Mouse (Mus musculus) stomach, embryonic 14.5 days (tissue): Measurements from ENCODE around the gene Hps4. TPM values are rescaled to one million over a fixed set of nuclear protein-coding genes. Genes with fewer than 3 reads are reported as not detected.

Experiments used
- ATAC-seq: fragments of 200-750 bp; cut with Nextera tagmentation; 2 replicates; pipeline ENCODE4 v1.8.0; 2017; ENCODE audit warnings: low read depth, moderate TSS enrichment; ENCODE audit not compliant: insufficient number of reproducible peaks, insufficient read depth, low FRiP score
- H3K27ac ChIP-seq: fragments of 300-500 bp; sonication (generic); 2 replicates; pipeline ENCODE4 v1.5.1; 2014; ENCODE audit warnings: mild to moderate bottlenecking, low read length, moderate library complexity, mixed read lengths
- H3K27me3 ChIP-seq: fragments of 300-500 bp; sonication (generic); 2 replicates; pipeline ENCODE4 v1.6.1; 2014; ENCODE audit warnings: low read length, control low read depth, mixed read lengths; ENCODE audit not compliant: control insufficient read depth, insufficient read depth
- H3K36me3 ChIP-seq: fragments of 300-500 bp; sonication (generic); 2 replicates; pipeline ENCODE4 v1.6.1; 2014; ENCODE audit warnings: mild to moderate bottlenecking, control low read depth, low read length, moderate library complexity, mixed read lengths; ENCODE audit not compliant: control insufficient read depth, insufficient read depth
- H3K4me1 ChIP-seq: fragments of 300-500 bp; sonication (generic); 2 replicates; pipeline ENCODE4 v1.6.1; 2014; ENCODE audit warnings: low read length, control low read depth, mixed read lengths; ENCODE audit not compliant: control insufficient read depth, insufficient read depth
- H3K4me2 ChIP-seq: fragments of 300-500 bp; sonication (generic); replicated peaks from 2 replicates; pipeline ENCODE4 v1.6.1; 2014; ENCODE audit warnings: low read depth, low read length, control low read depth
- H3K4me3 ChIP-seq: fragments of 300-500 bp; sonication (generic); 2 replicates; pipeline ENCODE4 v1.5.1; 2014; ENCODE audit warnings: low read depth, low read length, control low read depth
- H3K9ac ChIP-seq: fragments of 300-500 bp; sonication (generic); replicated peaks from 2 replicates; pipeline ENCODE4 v1.6.1; 2014; ENCODE audit warnings: low read depth, mild to moderate bottlenecking, control low read depth, low read length, moderate library complexity, mixed read lengths
- H3K9me3 ChIP-seq: fragments of 300-500 bp; sonication (generic); 2 replicates; pipeline ENCODE4 v1.6.1; 2016; ENCODE audit warnings: low read depth, low read length, control low read depth; ENCODE audit not compliant: control insufficient read depth
- WGBS: fragments of 180-500 bp; shearing (Covaris S2); extraction: QIAGEN DNeasy Blood & Tissue Kit; methylation state at CpG from one replicate; pipeline ENCODE4 v1.1.7; 2014; 5-methylcytosine and 5-hydroxymethylcytosine counted together
- polyA plus RNA-seq: library from polyadenylated mRNA; unstranded; fragments of >200 nt; fragmentation: Nextera tagmentation; extraction: Ambion mirVana; gene quantifications from 2 replicates; pipeline ENCODE4 v1.2.1, GENCODE M21; 2014

Hps4 gene
- polyA plus RNA-seq, 1 experiment from 2014 or later = 30.9 TPM

GRCm38 (mm10) chr5:112326446-112327009, 16.4 kb upstream of the Hps4 start:
- Histone ChIP-seq H3K27me3 (no peaks in the 10 kb centered on the region), H3K4me2 (peak overlapping the region; percentile 61), H3K4me1 (peaks cover 17% of the 10 kb centered on the region; the same call in 1 of the 2 replicates), H3K36me3 (peaks cover 27% of the 10 kb centered on the region), H3K27ac (no peak overlapping the region), H3K9ac (peak overlapping the region; percentile 49), H3K4me3 (peak overlapping the region; percentile 72), H3K9me3 (no peaks in the 10 kb centered on the region)
- 2% methylated on average over 33 of the region's 33 CpGs for WGBS
- 0 out of 2 replicates have a peak, but pooled peaks have one; percentile 43 for ATAC-seq

GRCm38 (mm10) chr5:112327854-112328253, 15.0 kb upstream of the Hps4 start:
- H3K36me3 ChIP-seq = peaks cover 40% of the 10 kb centered on the region
- H3K27ac ChIP-seq = no peak overlapping the region
- H3K27me3 ChIP-seq = no peaks in the 10 kb centered on the region
- WGBS = 94% methylated on average over 15 of the region's 15 CpGs
- no peak for ATAC-seq
- no peak overlapping the region for H3K9ac ChIP-seq
- peaks cover 17% of the 10 kb centered on the region; the same call in 1 of the 2 replicates for H3K4me1 ChIP-seq
- H3K4me3 ChIP-seq = no peak overlapping the region
- H3K4me2 ChIP-seq = no peak overlapping the region
- no peaks in the 10 kb centered on the region for H3K9me3 ChIP-seq

GRCm38 (mm10) chr5:112329805-112330564, 12.9 kb upstream of the Hps4 start:
- Histone ChIP-seq H3K9me3 (no peaks in the 10 kb centered on the region), H3K4me1 (peaks cover 11% of the 10 kb centered on the region; the same call in 1 of the 2 replicates), H3K27ac (no peak overlapping the region), H3K4me3 (no peak overlapping the region), H3K9ac (no peak overlapping the region), H3K36me3 (peaks cover 60% of the 10 kb centered on the region), H3K27me3 (no peaks in the 10 kb centered on the region), H3K4me2 (no peak overlapping the region)
- ATAC-seq = no peak
- whole genome bisulfite sequencing = 91% methylated on average over 14 of the region's 14 CpGs

GRCm38 (mm10) chr5:112335473-112335872, 7.4 kb upstream of the Hps4 start:
- H3K4me2 ChIP-seq = no peak overlapping the region
- no peak overlapping the region for H3K4me3 ChIP-seq
- H3K9ac ChIP-seq = no peak overlapping the region
- no peaks in the 10 kb centered on the region for H3K27me3 ChIP-seq
- H3K27ac ChIP-seq = no peak overlapping the region
- H3K9me3 ChIP-seq = no peaks in the 10 kb centered on the region
- ATAC-seq = 0 out of 2 replicates have a peak, but pooled peaks have one; percentile 15
- 26% methylated on average over 2 of the region's 2 CpGs for WGBS
- H3K4me1 ChIP-seq = no peaks in the 10 kb centered on the region
- H3K36me3 ChIP-seq = peaks cover 85% of the 10 kb centered on the region

GRCm38 (mm10) chr5:112337004-112337403, 5.9 kb upstream of the Hps4 start:
- no peak overlapping the region for H3K4me3 ChIP-seq
- H3K36me3 ChIP-seq = peaks cover 69% of the 10 kb centered on the region
- no peaks in the 10 kb centered on the region for H3K27me3 ChIP-seq
- peaks cover under 1% of the 10 kb centered on the region; the same call in 1 of the 2 replicates for H3K4me1 ChIP-seq
- WGBS = 91% methylated on average over 22 of the region's 22 CpGs
- ATAC-seq = no peak
- H3K27ac ChIP-seq = no peak overlapping the region
- H3K9me3 ChIP-seq = no peaks in the 10 kb centered on the region
- no peak overlapping the region for H3K4me2 ChIP-seq
- no peak overlapping the region for H3K9ac ChIP-seq

GRCm38 (mm10) chr5:112339215-112339614, 3.7 kb upstream of the Hps4 start:
- H3K4me1 ChIP-seq = peaks cover 13% of the 10 kb centered on the region
- no peak overlapping the region for H3K27ac ChIP-seq
- ATAC-seq = no peak
- H3K9ac ChIP-seq = no peak overlapping the region
- H3K36me3 ChIP-seq = peaks cover 49% of the 10 kb centered on the region
- H3K27me3 ChIP-seq = no peaks in the 10 kb centered on the region
- H3K9me3 ChIP-seq = no peaks in the 10 kb centered on the region
- H3K4me2 ChIP-seq = no peak overlapping the region
- H3K4me3 ChIP-seq = no peak overlapping the region
- WGBS = 71% methylated on average over 7 of the region's 7 CpGs

GRCm38 (mm10) chr5:112343205-112343595, 317 bp downstream of the Hps4 start:
- Histone ChIP-seq H3K27ac (0 out of 2 replicates have a peak overlapping the region, but pooled peaks have one; percentile 10), H3K36me3 (peaks cover 11% of the 10 kb centered on the region)

GRCm38 (mm10) chr5:112344092-112344960, 1.4 kb downstream of the Hps4 start:
- Histone ChIP-seq H3K9ac (no peak overlapping the region), H3K4me1 (peaks cover 13% of the 10 kb centered on the region), H3K27ac (no peak overlapping the region), H3K4me2 (peak overlapping the region; percentile 73), H3K27me3 (no peaks in the 10 kb centered on the region), H3K9me3 (no peaks in the 10 kb centered on the region), H3K4me3 (peak overlapping the region; percentile 73; the same call in 1 of the 2 replicates), H3K36me3 (peaks cover 5% of the 10 kb centered on the region; the same call in 1 of the 2 replicates)
- no peak for ATAC-seq
- 74% methylated on average over 6 of the region's 6 CpGs for WGBS

More at GRCm38 (mm10) chr5:112343205-112343595, 317 bp downstream of the Hps4 start:
- Histone ChIP-seq H3K9ac (peak overlapping the region; percentile 74), H3K9me3 (no peaks in the 10 kb centered on the region), H3K4me2 (peak overlapping the region; percentile 73), H3K4me1 (peaks cover 13% of the 10 kb centered on the region), H3K27me3 (no peaks in the 10 kb centered on the region), H3K4me3 (peak overlapping the region; percentile 73)
- 0% methylated on average over 21 of the region's 24 CpGs for WGBS
- ATAC-seq = peak; percentile 48; the same call in 1 of the 2 replicates
